Mouse (Mus musculus) embryonic stem cell, embryonic (primary cell): ENCODE results near the gene Grwd1.

Experiments
- CTCF ChIA-PET, 4 experiments: fragments of 300-600 bp in 2 of 4; fragments of 350-600 bp in 2 of 4; sonication (Branson Sonifier 250); formaldehyde crosslinking; loops; one replicate each; lab custom pipeline; 2022; ENCODE audit warnings: inconsistent platforms in 2 of 4; lab: Charles Lee
- POLR2A ChIA-PET, 4 experiments: fragments of 300-600 bp in 2 of 4; fragments of 350-600 bp in 2 of 4; sonication (Branson Sonifier 250); formaldehyde crosslinking; loops; one replicate each; lab custom pipeline; 2022; ENCODE audit warnings: antibody characterized with exemption in 4 of 4, inconsistent platforms in 1 of 4; lab: Charles Lee

Grwd1 gene

GRCm38 (mm10) chr7:45783511-45784091 lies 47.1 kb downstream of the Grwd1 start, which contains the start of gene Lmtk3:
Gene Lmtk3 (plus strand): TSS chr7:45783738.
- ChIA-PET POLR2A (interaction anchor here (0.5 to 1.8 kb wide), 36 partner anchors 9 to 596 kb away, joined by 3 to 21 read pairs (median 4); partner anchors contain the start of genes Sphk2 (in 3 of the 4), Fam83e (in 2 of the 4), Ccdc114 (in 1 of the 4) and Cyth2 (in 1 of the 4)), CTCF (interaction anchor here (0.6 to 3.3 kb wide), 25 partner anchors 11 to 1069 kb away, joined by 3 to 27 read pairs (median 4); partner anchors contain the start of genes Ccdc114 (in 1 of the 4), Cyth2 (in 1 of the 4) and Kdelr1 (in 1 of the 4))

- ChIA-PET POLR2A (interaction anchor here in 3 of 4 experiments (0.6 to 2.8 kb wide), 8 partner anchors 10 to 322 kb away, joined by 3 to 10 read pairs (median 4); partner anchors contain the start of genes Ftl1 (in 1 of the 3), Sphk2 (in 1 of the 3), Syngr4 (in 1 of the 3) and Tmem143 (in 1 of the 3)), CTCF (interaction anchor here (0.9 to 3.3 kb wide), 6 partner anchors 18 to 43 kb away, joined by 4 to 27 read pairs (median 6); partner anchors contain the start of gene Cyth2 (in 1 of the 4))
These were observed 48.5 kb downstream of the Grwd1 start for GRCm38 (mm10) chr7:45782271-45782670.

GRCm38 (mm10) chr7:45779081-45779641 lies 51.6 kb downstream of the Grwd1 start:
- CTCF ChIA-PET = interaction anchor here in 3 of 4 experiments (0.5 to 2.3 kb wide), 5 partner anchors 22 to 495 kb away, joined by 3 to 11 read pairs (median 3); no protein-coding TSS in a partner anchor
- POLR2A ChIA-PET = interaction anchor here in 2 of 4 experiments (0.5 to 1.7 kb wide), 7 partner anchors 8 to 29 kb away, joined by 3 to 5 read pairs (median 3); no protein-coding TSS in a partner anchor

- ChIA-PET POLR2A (interaction anchor here in 2 of 4 experiments (0.8 to 1.1 kb wide), 3 partner anchors 8 to 54 kb away, joined by 3 to 4 read pairs (median 4); partner anchors contain the start of genes Fam83e (in 1 of the 2) and Lmtk3 (in 1 of the 2)), CTCF (interaction anchor here in 2 of 4 experiments (0.7 to 2.8 kb wide), 3 partner anchors 20 to 244 kb away, joined by 3 to 13 read pairs (median 4); no protein-coding TSS in a partner anchor)
These were observed 55.5 kb downstream of the Grwd1 start for GRCm38 (mm10) chr7:45775237-45775636.
